Mouse (Mus musculus): ENCODE data around the gene Shoc2.
"Not testable (repeated sequence)": the region's sequence is repeated elsewhere in the genome, so short reads cannot be mapped to it uniquely, and the experiment has no call there.

Gene Shoc2

DNA sequence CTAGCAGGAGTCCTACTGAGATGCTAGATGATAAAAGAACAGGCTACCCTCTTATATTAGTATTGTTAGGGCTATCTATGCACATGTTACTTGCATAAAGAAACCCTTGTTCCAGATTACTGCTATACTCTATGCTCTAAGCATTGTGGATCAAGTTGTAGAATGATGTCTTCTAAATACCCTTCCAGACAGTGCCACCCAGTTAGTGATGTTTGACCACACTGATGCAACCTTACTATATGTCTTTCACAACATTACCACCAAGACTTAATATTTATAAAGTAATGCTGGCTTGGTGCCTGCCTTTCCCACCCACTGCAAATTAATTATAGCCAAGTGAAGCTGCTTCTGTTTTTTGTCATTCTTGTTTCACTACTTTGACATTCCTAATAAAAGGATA is 11.1 kb upstream of the Shoc2 start:
- DNase-seq (ENCODE audit: low spot score), result no peak

DNA sequence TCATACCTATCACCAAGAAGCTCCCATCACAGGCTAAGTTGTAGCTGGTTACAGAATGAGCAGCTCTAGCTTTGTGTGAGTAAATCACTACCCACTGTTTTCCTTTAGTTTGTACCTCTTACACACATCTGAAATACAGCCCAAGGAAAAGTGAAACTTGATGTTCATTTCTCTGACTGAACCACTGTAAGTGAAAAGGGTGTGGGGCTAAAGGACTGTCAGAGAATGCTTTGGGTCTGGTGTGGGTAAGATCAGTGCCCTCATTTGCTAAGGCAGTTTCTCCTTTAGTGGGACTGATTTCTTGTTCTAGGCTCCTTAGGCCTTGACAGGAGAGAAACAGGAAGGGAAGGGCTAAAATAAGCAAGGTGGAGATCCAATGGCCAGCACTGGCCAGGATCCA is 10.1 kb upstream of the Shoc2 start:
- no peak for DNase-seq (ENCODE audit: low spot score)

DNA sequence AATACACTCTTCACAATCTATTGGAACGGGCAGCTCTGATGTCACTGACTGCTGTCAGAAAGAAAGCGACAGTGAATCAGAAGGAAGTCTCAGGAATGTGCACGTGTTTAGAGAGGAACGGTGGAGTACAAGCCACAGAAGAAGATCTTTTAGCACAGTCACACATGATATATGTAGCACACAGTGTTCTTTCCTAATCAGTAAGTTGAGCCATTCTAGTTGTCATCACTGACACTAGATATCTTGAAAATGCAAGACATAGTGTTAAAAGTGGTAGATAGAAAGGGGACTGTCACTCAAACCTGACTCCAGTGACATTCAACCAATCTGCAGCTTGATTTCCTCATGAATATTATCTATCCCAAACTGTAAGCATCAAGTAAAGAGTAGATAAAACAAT is 4.6 kb upstream of the Shoc2 start:
- no peak for DNase-seq (ENCODE audit: low spot score)

DNA sequence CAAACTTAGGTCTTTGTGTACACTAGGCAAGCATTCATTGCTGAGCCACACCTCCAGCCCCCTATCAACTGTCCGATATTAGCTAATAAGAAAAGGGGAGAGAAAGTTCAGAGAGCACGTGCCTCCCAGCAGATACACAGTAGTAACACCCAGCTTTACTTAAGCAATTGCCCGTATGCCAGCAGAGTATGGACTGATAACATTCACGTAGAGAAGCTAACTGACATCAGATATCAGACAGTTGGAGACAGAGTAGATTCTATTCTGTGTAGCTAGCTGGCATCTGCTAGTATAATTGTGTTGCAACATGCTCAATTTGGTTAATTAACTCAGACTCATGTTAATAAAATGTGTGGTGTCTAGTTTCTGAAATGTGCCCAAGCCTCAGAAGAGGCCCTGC is 3.0 kb upstream of the Shoc2 start:
- no peak for DNase-seq (ENCODE audit: low spot score)

DNA sequence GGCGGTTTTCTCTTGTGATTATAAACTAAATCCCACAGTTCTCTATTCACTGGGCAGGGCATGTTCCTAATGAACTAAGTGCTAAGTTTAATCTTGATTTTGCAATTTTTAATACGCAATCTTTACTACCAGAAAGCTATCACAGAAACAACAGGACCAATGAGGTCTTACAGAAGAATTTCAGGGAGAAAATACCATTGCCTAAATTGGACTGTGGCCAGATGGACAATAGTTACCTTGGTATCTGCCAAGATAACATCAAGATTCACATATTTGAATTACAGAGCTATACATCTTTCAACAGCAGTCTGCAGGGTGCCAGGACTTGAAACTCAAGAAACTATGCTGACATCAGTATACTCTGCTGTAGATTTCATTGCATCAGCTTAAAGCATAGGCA is 1.8 kb upstream of the Shoc2 start:
- no peak for DNase-seq (ENCODE audit: low spot score)

DNA sequence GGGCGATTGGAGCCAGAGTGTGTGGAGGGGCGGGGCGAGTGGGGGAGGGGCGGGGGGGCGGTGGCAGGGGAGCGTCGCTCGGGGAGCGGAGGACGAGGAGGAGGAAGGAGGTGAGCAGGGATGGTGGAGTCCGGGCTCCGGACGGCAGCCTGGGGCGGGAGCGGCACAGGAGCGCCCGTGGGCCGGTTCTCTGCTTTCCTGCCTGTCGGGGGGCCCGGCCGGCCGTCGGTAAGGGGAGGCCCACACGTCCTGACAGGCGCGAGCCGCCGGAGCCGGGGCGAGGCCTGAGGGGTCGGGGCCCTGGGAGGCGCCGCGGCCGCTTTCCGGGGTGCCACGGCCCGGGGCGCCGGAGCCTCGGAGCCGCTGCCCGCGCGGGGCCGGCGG is 672 bp downstream of the Shoc2 start:
- no peak for DNase-seq (ENCODE audit: low spot score)

DNA sequence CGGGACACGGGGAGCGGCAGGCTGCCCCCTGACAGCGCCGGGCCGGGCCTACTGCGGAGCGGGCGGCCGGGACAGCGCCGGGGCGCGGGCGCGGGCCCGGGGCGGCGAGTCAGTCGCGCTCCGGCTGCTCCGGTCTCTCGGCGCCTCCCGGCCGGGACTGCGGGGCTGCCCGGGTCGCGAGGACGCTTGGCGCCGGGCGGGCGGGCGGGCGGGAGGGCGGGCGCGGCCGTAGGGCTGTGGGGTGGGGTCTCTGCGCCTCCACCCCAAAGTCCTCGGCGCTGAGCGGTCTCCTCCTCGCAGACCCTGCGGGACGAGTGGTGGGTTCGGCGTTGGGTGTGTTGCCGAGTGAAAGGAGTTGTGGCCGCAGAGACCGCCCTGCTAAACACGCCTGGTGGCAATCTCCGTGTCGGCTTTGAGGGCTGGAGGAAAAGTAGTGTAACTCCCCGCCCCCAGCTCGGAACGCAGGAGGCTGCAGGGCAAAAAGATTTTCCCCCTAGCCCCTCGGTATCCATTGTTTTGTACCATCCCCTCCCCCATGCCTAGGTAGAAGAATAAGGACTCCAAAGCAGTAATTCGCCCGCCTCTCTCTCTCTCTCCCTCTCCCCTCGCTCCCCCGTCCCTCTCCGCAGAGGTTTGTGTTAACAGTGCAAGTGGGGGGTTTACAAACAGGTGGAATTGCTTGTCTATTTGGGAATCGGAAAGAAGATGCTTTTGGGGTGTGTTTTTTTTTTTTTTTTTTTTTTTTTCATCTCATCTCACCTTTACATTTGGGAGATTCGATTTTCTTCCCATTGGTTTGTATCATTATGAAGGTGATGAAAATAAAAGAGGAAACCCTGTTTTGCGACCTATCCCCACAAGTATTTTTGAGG is 1.3 kb downstream of the Shoc2 start:
- peak; percentile 40 for DNase-seq (ENCODE audit: low spot score)

DNA sequence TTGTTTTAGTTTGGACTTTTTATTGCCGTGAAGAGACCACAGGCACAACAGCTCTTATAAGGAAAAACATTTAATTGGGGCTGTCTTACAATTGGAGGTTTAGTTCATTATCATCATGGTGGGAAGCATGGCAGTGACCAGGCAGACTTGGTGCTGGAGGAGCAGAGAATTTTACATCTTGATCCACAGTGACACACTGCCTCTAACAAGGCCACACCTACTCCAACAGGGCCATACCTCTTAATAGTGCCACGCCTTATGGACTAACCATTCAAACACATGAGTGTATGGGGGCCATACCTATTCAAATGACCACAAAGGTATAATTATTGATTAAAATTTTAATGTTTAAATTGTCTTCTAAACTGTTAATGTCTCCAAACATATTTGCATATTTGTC is 13.4 kb downstream of the Shoc2 start:
- DNase-seq (ENCODE audit: low spot score), result no peak

DNA sequence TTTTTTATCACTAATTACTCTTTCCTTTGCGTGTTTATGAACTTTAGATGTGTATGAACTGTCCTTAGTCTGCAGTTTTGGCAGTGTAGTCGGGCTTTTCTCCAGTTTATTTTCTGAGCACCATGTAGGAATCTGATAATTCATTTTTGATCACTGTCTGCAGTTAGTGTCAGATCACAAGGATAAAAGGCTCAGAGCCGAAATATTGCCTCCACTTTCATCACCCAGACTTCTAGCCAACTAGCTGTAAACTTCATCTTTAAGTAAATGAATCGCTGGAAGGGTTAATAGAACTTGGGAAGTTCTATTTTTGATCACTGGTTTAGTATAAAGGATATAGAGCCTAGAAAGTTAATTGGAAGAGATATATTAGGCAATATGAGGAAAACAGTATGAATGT is 18.4 kb downstream of the Shoc2 start:
- no peak for DNase-seq (ENCODE audit: low spot score)

DNA sequence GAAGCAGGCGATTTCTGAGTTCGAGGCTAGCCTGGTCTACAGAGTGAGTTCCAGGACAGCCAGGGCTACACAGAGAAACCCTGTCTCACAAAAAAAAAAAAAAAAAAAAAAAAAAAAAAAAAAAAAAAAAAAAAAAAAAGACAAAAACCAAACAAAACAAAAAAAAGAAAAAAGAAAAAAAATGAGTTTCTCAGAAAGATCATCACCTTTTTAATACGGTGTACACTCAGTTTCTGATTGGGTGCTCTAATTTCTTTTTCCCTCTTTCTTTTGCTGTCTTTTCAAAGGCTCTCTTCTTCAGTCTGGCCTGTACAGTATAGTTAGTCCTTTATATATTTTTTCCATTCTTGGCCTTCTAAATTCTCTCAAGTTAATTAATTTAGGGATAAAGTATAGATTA is 20.2 kb downstream of the Shoc2 start:
- DNase-seq (ENCODE audit: low spot score), result not testable (repeated sequence)

DNA sequence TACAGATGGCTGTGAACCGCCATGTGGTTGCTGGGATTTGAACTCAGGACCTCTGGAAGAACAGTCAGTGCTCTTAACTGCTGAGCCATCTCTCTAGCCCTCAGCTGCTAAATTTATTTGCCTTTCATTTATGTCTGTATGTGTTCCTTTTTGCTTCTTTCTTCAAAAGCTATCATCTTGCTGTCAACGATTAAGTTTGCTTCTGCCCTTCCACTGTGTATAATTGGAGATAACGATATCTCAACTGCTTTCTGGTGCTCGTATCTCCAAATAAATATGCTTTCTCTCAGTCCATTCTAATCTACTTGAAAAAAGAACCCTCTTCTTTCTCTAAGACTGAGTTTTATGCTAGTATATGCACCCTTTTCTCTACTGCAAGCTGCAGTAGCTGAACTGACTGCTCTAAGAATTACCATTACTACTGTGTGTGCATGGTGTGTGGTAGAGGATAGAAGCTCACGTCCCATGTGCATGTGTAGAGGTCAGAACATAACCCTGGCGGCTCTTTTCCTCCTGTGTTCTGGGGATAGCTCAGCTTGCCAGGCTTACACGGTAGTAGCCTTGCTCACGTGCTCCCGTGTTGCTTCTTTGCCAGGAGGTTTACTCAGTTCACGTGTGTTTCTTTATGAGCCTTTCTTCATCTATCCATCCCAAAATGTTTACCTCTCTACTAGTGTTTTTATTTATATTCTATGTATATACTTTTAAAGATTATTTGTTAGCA is 21.0 kb downstream of the Shoc2 start:
- DNase-seq (ENCODE audit: low spot score), result no peak

DNA sequence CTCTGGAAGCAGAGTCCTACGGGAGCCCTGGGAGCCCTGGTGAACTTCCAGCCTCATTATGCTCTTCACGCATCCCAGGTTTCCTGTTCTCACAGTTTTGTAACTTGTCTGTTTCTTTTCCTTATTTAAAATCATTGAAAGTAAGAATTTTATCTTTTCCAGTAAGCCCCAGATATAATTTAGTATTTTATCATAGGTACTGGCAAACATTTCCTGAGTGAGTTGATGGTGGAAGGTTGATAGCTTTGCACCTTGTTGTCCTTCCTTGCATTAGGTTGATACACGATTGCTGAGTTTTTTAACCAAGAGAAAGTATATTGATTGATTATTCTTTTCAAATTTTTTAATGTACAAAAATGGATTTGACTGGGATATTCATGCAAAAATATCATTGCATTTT is 25.1 kb downstream of the Shoc2 start:
- DNase-seq (ENCODE audit: low spot score), result no peak

DNA sequence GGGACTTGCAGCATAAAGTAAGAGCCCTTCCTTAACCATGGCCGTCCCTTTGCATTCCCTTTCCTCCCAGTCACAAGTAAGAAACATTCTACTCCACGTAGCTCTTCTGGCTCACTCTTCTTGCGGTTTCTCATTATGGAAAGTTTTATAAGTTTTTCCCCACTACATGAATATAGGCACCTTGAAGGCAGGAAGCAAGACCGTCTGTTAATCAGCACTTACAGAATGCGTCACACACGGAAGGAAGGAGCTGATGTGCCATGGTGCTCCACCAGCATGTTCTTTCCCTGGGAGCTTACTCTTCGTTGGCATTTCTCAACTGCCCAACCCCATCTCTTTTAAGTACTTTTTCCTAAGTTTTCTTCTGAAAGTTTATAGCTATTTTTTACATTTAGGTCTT is 27.8 kb downstream of the Shoc2 start:
- DNase-seq (ENCODE audit: low spot score), result no peak

DNA sequence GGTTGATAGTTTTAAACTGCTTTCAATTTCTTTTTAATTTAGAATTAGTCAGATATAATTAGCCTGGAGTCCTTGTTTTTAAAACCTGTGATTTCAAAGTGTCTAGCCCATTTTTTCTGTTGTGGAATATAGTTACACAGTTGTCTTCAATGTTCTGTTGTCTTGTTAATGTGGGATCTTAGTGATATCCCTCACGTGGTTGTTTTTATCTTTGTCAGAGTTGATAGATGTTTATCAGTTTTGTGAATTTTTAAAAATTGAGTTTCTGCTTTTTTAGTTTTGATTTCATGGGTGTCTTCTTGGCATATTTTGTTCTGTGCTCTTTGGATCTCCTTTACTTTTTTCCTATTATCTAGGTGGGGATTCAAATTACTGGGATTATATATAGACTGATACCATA is 29.6 kb downstream of the Shoc2 start:
- no peak for DNase-seq (ENCODE audit: low spot score)

DNA sequence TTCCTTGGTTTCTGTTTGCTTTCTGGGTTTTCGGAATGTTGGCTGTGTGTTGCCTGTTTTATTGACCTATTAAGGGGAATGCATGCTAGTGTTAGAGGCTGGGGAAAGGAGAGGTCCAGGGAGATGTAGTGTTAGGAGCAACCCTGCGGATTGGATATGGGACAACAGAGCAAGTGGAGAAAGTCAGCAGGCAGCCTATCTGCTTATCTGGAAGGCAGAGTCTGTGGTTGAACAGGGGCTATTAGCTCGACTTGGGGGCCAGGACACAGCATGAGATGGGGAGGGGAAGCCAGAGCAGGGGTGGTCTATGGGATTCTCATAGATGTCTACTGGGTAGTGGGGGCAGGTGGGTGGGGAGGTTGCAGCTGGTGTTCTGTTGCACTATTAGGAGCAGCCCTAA is 37.9 kb downstream of the Shoc2 start:
- DNase-seq (ENCODE audit: low spot score), result no peak

DNA sequence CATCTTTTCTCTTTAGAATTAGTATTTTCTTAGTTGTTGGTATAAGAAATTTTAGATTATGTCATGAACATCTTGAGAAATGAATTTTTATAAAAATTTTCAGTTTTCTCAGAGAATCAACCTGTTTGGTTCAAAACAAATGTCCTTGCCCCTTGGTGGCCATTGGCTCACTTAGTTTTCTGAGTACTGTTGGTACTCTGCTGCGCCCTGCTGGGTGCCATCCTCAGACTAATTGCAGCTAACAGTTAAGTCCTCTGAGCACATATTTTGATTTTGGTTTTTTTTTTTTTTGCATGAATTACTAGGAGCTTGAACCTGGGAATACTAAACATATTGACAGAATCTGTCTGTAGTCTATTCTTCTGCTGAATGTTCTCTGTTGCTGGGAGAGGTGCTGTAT is 39.2 kb downstream of the Shoc2 start:
- no peak for DNase-seq (ENCODE audit: low spot score)

DNA sequence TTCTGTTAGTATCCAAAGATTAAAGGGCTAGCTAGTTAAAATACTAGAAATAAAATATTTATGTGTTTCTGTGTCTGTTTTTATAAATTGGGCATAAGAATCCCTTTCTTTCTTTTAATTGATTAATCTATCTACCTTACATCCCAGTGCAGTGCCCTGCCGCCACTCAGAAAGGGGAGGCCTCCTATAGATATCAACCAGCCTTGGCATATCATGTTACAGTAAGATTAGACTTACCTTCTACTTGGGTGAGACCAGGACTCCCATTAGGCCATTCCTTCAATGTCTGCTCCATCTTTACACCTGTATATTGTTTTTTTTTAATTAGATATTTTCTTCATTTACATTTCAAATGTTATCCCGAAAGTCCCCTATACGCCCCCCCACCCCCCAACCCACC is 40.5 kb downstream of the Shoc2 start:
- DNase-seq (ENCODE audit: low spot score), result no peak

DNA sequence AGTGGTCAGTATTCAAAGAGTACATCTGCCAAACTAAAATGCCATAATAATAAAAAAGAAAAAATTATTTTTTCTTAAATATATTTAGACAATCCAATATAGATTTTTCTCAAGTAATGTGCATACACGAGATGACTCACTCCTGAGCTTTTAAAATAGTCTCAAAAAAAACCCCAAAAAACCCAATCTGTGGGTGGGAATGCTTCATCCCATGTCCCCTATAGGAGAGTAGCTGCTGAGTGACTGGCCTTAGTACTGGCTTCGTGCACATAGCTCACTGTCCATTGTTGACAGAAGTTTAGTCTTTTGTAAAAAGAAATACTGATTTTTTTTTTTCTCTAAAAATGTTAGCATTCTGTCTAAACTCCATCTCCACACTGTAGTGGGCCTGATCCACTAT is 46.4 kb downstream of the Shoc2 start:
- no peak for DNase-seq (ENCODE audit: low spot score)

DNA sequence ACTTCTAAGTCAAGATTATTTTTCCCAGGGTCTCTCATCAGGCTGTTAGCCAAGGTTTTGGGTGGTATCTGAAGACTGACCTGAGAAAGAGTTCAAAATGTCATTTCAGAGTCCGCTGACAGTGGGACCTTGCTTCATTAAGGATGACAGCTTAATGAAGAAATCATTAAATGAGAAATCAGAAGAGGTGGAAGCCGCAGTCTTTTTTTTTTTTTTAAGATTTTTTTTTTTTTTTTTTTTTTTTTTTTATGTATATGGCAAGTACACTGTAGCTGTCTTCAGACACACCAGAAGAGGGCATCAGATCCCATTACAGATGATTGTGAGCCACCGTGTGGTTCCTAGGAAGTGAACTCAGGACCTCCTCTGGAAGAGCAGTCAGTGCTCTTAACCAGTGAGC is 49.8 kb downstream of the Shoc2 start:
- no peak for DNase-seq (ENCODE audit: low spot score)

DNA sequence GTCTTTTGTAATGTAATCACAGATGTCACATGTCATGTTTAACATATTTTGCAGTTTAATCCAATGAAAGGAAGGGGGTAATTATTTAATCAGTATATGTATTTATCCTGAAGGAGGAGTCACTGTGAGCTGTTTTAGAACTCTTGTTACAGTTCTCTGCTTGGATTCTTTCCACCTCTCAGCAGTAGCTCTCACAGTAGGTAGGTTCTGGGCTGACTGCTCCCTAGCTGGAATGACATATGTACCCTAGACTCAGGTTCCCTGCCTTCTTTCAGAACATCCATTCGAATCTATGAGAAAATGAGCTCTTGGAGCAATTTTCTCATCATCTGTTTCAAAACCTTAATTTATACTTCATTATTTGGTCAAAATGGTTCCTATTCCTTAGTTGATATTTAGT is 50.2 kb downstream of the Shoc2 start:
- no peak for DNase-seq (ENCODE audit: low spot score)

DNA sequence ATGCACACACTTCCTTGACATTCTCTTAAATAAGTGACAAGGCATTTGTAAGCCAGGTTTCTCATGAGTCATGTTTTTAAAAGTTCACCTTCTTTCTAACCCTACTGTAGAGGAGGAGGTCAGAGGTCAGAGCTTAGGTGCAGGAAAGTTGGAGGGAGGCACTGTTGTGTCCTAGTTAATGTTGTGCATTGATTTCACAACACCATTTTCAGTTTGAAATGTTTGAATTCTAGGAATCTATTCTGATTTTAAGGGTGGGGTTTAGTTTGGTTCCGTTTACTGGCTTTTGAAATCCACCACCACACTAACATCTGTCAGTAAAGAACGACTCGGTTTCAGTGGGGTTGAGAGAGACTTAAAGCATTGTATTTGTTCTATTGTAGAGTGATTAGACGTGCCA is 66.9 kb downstream of the Shoc2 start:
- DNase-seq (ENCODE audit: low spot score), result no peak

DNA sequence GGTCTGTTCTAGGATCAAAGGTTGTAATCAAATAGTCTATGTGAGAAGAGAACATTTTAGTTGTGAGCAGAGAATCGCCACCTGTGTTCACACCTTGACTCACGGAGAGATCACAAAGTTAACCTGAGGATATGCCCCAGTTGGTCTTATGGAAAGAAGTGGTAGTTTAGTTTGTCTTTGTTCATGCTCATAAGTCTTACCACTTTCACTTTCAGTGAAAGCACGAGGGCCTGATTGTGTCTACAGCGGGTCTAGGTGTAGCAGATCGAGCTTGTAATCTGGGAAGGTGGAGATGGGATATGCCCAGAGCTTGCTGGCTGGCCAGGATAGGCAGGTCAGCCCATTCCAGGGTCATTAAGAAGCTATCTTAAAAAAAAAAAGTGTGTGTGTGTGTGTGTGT is 70.9 kb downstream of the Shoc2 start:
- no peak for DNase-seq (ENCODE audit: low spot score)

DNA sequence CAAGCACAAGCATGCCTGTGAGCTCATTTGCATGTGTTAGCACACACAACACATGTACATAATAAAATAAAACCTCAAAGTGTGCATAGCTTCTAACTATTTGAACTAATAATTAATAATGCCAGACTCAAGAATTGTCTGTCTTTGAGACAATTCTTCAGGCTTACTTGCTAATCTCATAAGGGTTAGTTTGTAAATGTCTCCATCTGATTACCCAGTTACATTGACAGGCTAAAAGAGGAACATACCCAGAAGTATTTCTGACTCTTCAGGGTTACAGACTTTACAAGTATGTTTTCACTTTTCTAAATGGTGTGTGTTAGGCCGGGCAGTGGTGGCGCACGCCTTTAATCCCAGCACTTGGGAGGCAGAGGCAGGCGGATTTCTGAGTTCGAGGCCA is 71.4 kb downstream of the Shoc2 start:
- DNase-seq (ENCODE audit: low spot score), result no peak

DNA sequence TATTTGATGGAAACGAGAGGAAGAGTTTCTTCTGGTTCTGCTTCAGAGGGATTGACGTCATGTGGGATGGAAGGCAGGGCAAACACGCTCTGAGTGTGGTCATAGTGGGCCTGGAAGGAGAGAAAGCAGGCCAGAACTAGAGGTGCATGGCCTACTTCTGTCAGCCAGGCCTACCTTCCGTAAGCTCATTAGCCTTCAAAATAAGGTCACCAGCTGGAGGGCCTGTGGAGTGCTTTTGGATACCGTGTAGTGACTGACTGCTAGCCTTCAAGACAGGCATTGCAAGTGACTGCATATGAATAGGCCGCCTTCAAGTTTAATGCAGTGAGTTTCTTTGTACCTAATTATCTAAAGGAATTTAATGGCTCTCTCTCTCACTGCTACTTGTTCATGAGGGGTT is 91.0 kb downstream of the Shoc2 start:
- DNase-seq (ENCODE audit: low spot score), result no peak
